Mouse (Mus musculus): Measurements from ENCODE around the gene Gm9903.

Gm9903 gene

GRCm38 (mm10) chr5:33651017-33651416 is 21.3 kb downstream of the Gm9903 start:
- DNase-seq, result peak; percentile 28

GRCm38 (mm10) chr5:33651541-33651920 is 21.8 kb downstream of the Gm9903 start:
- DNase-seq, result peak; percentile 40

GRCm38 (mm10) chr5:33651921-33652782 is 22.4 kb downstream of the Gm9903 start, which contains the start of gene Slbp:
Gene Slbp, minus strand, starts transcription at chr5:33652574.
- peak; percentile 98 for DNase-seq

GRCm38 (mm10) chr5:33652783-33653173 is 23.1 kb downstream of the Gm9903 start:
- no peak for DNase-seq

- DNase-seq, result no peak
These were observed 24.7 kb downstream of the Gm9903 start for GRCm38 (mm10) chr5:33654424-33654823.

GRCm38 (mm10) chr5:33655251-33655840 is 25.6 kb downstream of the Gm9903 start:
- no peak for DNase-seq

- no peak for DNase-seq
These were observed 27.0 kb downstream of the Gm9903 start for GRCm38 (mm10) chr5:33656739-33657138.

GRCm38 (mm10) chr5:33657251-33657786 is 27.6 kb downstream of the Gm9903 start:
- DNase-seq, result peak; percentile 80

GRCm38 (mm10) chr5:33657787-33658663 is 28.3 kb downstream of the Gm9903 start, which contains the start of the genes Tacc3 and Tmem129:
Gene Tacc3, plus strand, starts transcription at chr5:33658128.
Gene Tmem129, minus strand, starts transcription at chr5:33658416.
- peak; percentile 97 for DNase-seq

GRCm38 (mm10) chr5:33658664-33659050 is 28.9 kb downstream of the Gm9903 start:
- DNase-seq, result no peak

GRCm38 (mm10) chr5:33668223-33668622 is 38.5 kb downstream of the Gm9903 start:
- DNase-seq, result peak; percentile 38

- no peak for DNase-seq
These were observed 41.9 kb downstream of the Gm9903 start for GRCm38 (mm10) chr5:33671659-33672058.

GRCm38 (mm10) chr5:33674439-33674838 is 44.7 kb downstream of the Gm9903 start:
- DNase-seq, result no peak

- DNase-seq, result peak; percentile 66
These were observed 46.2 kb downstream of the Gm9903 start for GRCm38 (mm10) chr5:33675964-33676363.

- no peak for DNase-seq
These were observed 48.5 kb downstream of the Gm9903 start for GRCm38 (mm10) chr5:33678244-33678643.

- DNase-seq, result no peak
These were observed 51.3 kb downstream of the Gm9903 start for GRCm38 (mm10) chr5:33681044-33681443.
